26 mouse cellular contexts compared by ENCODE assay signal in genomic region chr14:87637131-87637530, GRCm38 (mm10).
DNase-seq lines count a peak whose midpoint lies in the region; ATAC-seq lines count a peak whose summit lies in the region.
"Had no signal": no experiment of that assay in that cellular context is flagged by ENCODE, and none has a peak within 500 bp of the region (broad histone marks: within the 10 kb centered on the region; RNA-seq: fewer than 3 reads in every experiment).

No protein-coding gene starts in this region.

- H3K4me3 ChIP-seq in lung, embryonic 16.5 days (ENCODE audit: low read length), result no peak overlapping the region
- no peak overlapping the region for H3K4me3 ChIP-seq in kidney, embryonic 14.5 days (ENCODE audit: low read length)
- H3K4me3 ChIP-seq: embryonic facial prominence, embryonic 12.5 days; embryonic facial prominence, embryonic 15.5 days; gastrocnemius, adult 2 months; heart, embryonic 12.5 days; heart, embryonic 15.5 days; hindbrain, embryonic 10.5 days had no signal

- H3K9ac ChIP-seq in lung, embryonic 16.5 days (ENCODE audit: low read length), result no peak overlapping the region
- H3K9ac ChIP-seq in kidney, embryonic 14.5 days (ENCODE audit: low read depth, low read length), result no peak overlapping the region
- H3K9ac ChIP-seq: embryonic facial prominence, embryonic 12.5 days; embryonic facial prominence, embryonic 15.5 days; forebrain, postnatal 0 days; heart, embryonic 12.5 days; heart, embryonic 15.5 days; hindbrain, embryonic 14.5 days had no signal

- intact Hi-C loops in gastrocnemius, postnatal 36 days (cut with DNase I), result no loop called here

- H3K27me3 ChIP-seq in lung, embryonic 16.5 days (ENCODE audit: control insufficient read depth, insufficient read depth, low read depth, low read length), result no peaks in the 10 kb centered on the region
- H3K27me3 ChIP-seq in kidney, embryonic 14.5 days (ENCODE audit: control insufficient read depth, insufficient read depth, low read length), result no peaks in the 10 kb centered on the region
- H3K27me3 ChIP-seq: embryonic facial prominence, embryonic 12.5 days; embryonic facial prominence, embryonic 15.5 days; heart, embryonic 12.5 days; heart, embryonic 15.5 days had no signal

- H3K4me1 ChIP-seq in lung, embryonic 16.5 days (replicated peaks; ENCODE audit: control insufficient read depth, insufficient read depth, low read length), result no peaks in the 10 kb centered on the region
- no peaks in the 10 kb centered on the region for H3K4me1 ChIP-seq in kidney, embryonic 14.5 days (ENCODE audit: control insufficient read depth, insufficient read depth, low read length)
- H3K4me1 ChIP-seq: embryonic facial prominence, embryonic 12.5 days; embryonic facial prominence, embryonic 15.5 days; heart, embryonic 12.5 days; heart, embryonic 15.5 days; hindbrain, embryonic 10.5 days had no signal

- no peak overlapping the region for H3K27ac ChIP-seq in lung, embryonic 16.5 days (ENCODE audit: low read length)
- no peak overlapping the region for H3K27ac ChIP-seq in kidney, embryonic 14.5 days (ENCODE audit: low read depth, low read length)
- H3K27ac ChIP-seq: embryonic facial prominence, embryonic 12.5 days; embryonic facial prominence, embryonic 15.5 days; gastrocnemius, adult 2 months; heart, embryonic 15.5 days; hindbrain, embryonic 10.5 days; hindbrain, embryonic 14.5 days; hindbrain, postnatal 0 days had no signal

- WGBS in lung, embryonic 16.5 days, result 61% methylated on average over 2 of the region's 2 CpGs
- WGBS in kidney, embryonic 14.5 days, result 81% methylated on average over 2 of the region's 2 CpGs

- H3K9me3 ChIP-seq in lung, embryonic 16.5 days (ENCODE audit: control insufficient read depth, low read length), result no peaks in the 10 kb centered on the region
- H3K9me3 ChIP-seq in kidney, embryonic 14.5 days (ENCODE audit: control insufficient read depth, low read length), result no peaks in the 10 kb centered on the region
- H3K9me3 ChIP-seq: embryonic facial prominence, embryonic 12.5 days; embryonic facial prominence, embryonic 15.5 days; heart, embryonic 12.5 days; heart, embryonic 15.5 days; hindbrain, embryonic 10.5 days had no signal

- no peaks in the 10 kb centered on the region for H3K36me3 ChIP-seq in lung, embryonic 16.5 days (ENCODE audit: control insufficient read depth, insufficient read depth, low read length)
- H3K36me3 ChIP-seq in kidney, embryonic 14.5 days (ENCODE audit: control insufficient read depth, insufficient read depth, low read length), result no peaks in the 10 kb centered on the region
- H3K36me3 ChIP-seq: embryonic facial prominence, embryonic 12.5 days; embryonic facial prominence, embryonic 15.5 days; heart, embryonic 12.5 days; heart, embryonic 15.5 days; hindbrain, embryonic 10.5 days had no signal

- H3K4me2 ChIP-seq in lung, embryonic 16.5 days (ENCODE audit: low read depth, low read length), result no peak overlapping the region
- no peak overlapping the region for H3K4me2 ChIP-seq in kidney, embryonic 14.5 days (replicated peaks; ENCODE audit: low read depth, low read length)
- H3K4me2 ChIP-seq: embryonic facial prominence, embryonic 12.5 days; embryonic facial prominence, embryonic 15.5 days; heart, embryonic 12.5 days; heart, embryonic 15.5 days; hindbrain, embryonic 14.5 days had no signal

- DNase-seq in lung, postnatal 10 days, result peak; percentile 18
- DNase-seq in lung, postnatal 36 days, result peak; percentile 23
- no peak for DNase-seq in right cerebral cortex, postnatal 14 days
- DNase-seq in gastrocnemius, postnatal 36 days, result no peak
- DNase-seq: adrenal gland, postnatal 10 days; cerebellum, adult 11 months; cerebellum, adult 2 months; cerebellum, adult 9-11 months; cerebellum, postnatal 25 days; forebrain, postnatal 0 days; gastrocnemius, adult 2 months; gastrocnemius, postnatal 14 days; heart, adult 18-20 months; heart, postnatal 10 days; heart, postnatal 36 days had no signal

- peak; percentile 47; the same call in 1 of the 2 replicates for ATAC-seq in lung, embryonic 16.5 days (ENCODE audit: low read depth)
- no peak for ATAC-seq in kidney, embryonic 14.5 days (ENCODE audit: low FRiP score, low TSS enrichment)
- ATAC-seq: CD4-positive, CD25-positive, alpha-beta regulatory T cell, adult 4 months; forebrain, embryonic 14.5 days; forebrain, postnatal 0 days; hindbrain, postnatal 0 days had no signal

Comparison
In these comparisons a context has a peak if more than half of its experiments do, and no peak if none do; other contexts are left out.
1. DNase-seq: peak in lung, postnatal 10 days (single experiment) and lung, postnatal 36 days (single experiment); none in right cerebral cortex, postnatal 14 days (single experiment) and gastrocnemius, postnatal 36 days (0 of 2).